Mouse (Mus musculus): ENCODE data around the gene Ovol1.

GRCm38 (mm10) chr19:5566316-5566715 is 5.9 kb upstream of the Ovol1 start:
- no peak for TF ChIP-seq CTCF (IDR thresholded peaks at IDR 0.05; ENCODE audit: low read depth, low read length)
- TF ChIP-seq POLR2A (IDR thresholded peaks at IDR 0.05; ENCODE audit: extremely low read depth, insufficient read depth, low read length): no peak
